Mouse (Mus musculus) CH12.LX (cell line): ENCODE measurements around the gene Fhit. TPM values are rescaled to one million over a fixed set of nuclear protein-coding genes. Genes with fewer than 3 reads are reported as not detected.

Experiments
- DNase-seq: peaks from one replicate; pipeline ENCODE4 v3.0.0-alpha.2; 2013; ENCODE audit errors: extremely low read depth
- H3K27ac ChIP-seq: 2 replicates; pipeline ENCODE4 v1.5.1; 2012; ENCODE audit warnings: low read depth, mild to moderate bottlenecking, control low read depth, moderate library complexity; ENCODE audit not compliant: insufficient read depth
- H3K27me3 ChIP-seq: replicated peaks from 2 replicates; pipeline ENCODE3; 2012; ENCODE audit warnings: inconsistent platforms
- H3K36me3 ChIP-seq, 2 experiments: replicated peaks in 1 of 2; 2 replicates each; pipeline versions ENCODE3 to v1.6.1; 2012; ENCODE audit warnings: inconsistent platforms in 1 of 2, low read length in 1 of 2, mild to moderate bottlenecking in 1 of 2, mixed read lengths in 1 of 2, moderate library complexity in 1 of 2; ENCODE audit not compliant: control insufficient read depth in 1 of 2, insufficient read depth in 1 of 2
- H3K4me1 ChIP-seq, 2 experiments: 2 replicates each; pipeline ENCODE4 v1.6.1; 2012; ENCODE audit warnings: inconsistent platforms in 1 of 2, moderate library complexity in 1 of 2; ENCODE audit not compliant: insufficient read depth in 2 of 2, control insufficient read depth in 1 of 2
- H3K4me2 ChIP-seq: 2 replicates; pipeline ENCODE4 v1.6.1; 2012; ENCODE audit warnings: low read depth, mild to moderate bottlenecking, control low read depth; ENCODE audit not compliant: poor library complexity, insufficient read depth, severe bottlenecking
- H3K4me3 ChIP-seq, 3 experiments: fragments of 150-350 bp in 1 of 3; sonication (generic) in 1 of 3; replicated peaks in 1 of 3; 2 replicates each; pipeline versions ENCODE3 to v1.5.1; 2011 to 2012; ENCODE audit warnings: low read depth in 2 of 3, low read length in 2 of 3, mild to moderate bottlenecking in 2 of 3, moderate library complexity in 2 of 3, control low read depth in 1 of 3, improper control_type of control experiment in 1 of 3, inconsistent platforms in 1 of 3, mixed read lengths in 1 of 3; ENCODE audit not compliant: poor library complexity in 1 of 3
- H3K79me2 ChIP-seq: replicated peaks from 2 replicates; pipeline ENCODE4 v1.6.1; 2012; ENCODE audit warnings: mild to moderate bottlenecking, moderate library complexity; ENCODE audit not compliant: control insufficient read depth, poor library complexity, insufficient read depth, severe bottlenecking; ENCODE audit errors: extremely low read depth
- H3K9ac ChIP-seq: 2 replicates; pipeline ENCODE4 v1.6.1; 2012; ENCODE audit warnings: low read depth, mild to moderate bottlenecking, control low read depth, moderate library complexity; ENCODE audit not compliant: insufficient read depth
- H3K9me3 ChIP-seq: replicated peaks from 2 replicates; pipeline ENCODE3; 2012; ENCODE audit warnings: low read length, inconsistent platforms, mixed read lengths
- BHLHE40 ChIP-seq: IDR thresholded peaks from 2 replicates; pipeline ENCODE4 v1.6.1; 2011; ENCODE audit warnings: mild to moderate bottlenecking, low read depth, low read length, improper control_type of control experiment
- CHD1 ChIP-seq: IDR thresholded peaks from 2 replicates; pipeline ENCODE4 v1.6.1; 2012; ENCODE audit warnings: low read depth, low read length, improper control_type of control experiment, inconsistent platforms
- CHD2 ChIP-seq: IDR thresholded peaks from 2 replicates; pipeline ENCODE4 v1.6.1; 2011; ENCODE audit warnings: low read length, improper control_type of control experiment
- CTCF ChIP-seq, 2 experiments: IDR thresholded peaks in 1 of 2; conservative IDR thresholded peaks in 1 of 2; 2 replicates each; pipeline ENCODE4 v1.5.1; 2011 to 2012; ENCODE audit warnings: low read depth in 2 of 2, low read length in 2 of 2, improper control_type of control experiment in 1 of 2, inconsistent platforms in 1 of 2, mild to moderate bottlenecking in 1 of 2, moderate library complexity in 1 of 2
- E2F4 ChIP-seq: IDR thresholded peaks from 2 replicates; pipeline ENCODE4 v1.6.1; 2011; ENCODE audit warnings: low read depth, low read length, improper control_type of control experiment; ENCODE audit not compliant: insufficient replicate concordance
- ELF1 ChIP-seq: IDR thresholded peaks from 2 replicates; pipeline ENCODE4 v1.6.1; 2014; ENCODE audit warnings: low read depth, mild to moderate bottlenecking, inconsistent platforms, low read length, improper control_type of control experiment
- EP300 ChIP-seq: IDR thresholded peaks from 2 replicates; pipeline ENCODE4 v1.6.1; 2011; ENCODE audit warnings: low read length, improper control_type of control experiment
- ETS1 ChIP-seq: conservative IDR thresholded peaks from 2 replicates; pipeline ENCODE4 v1.6.1; 2012; ENCODE audit warnings: low read depth, mild to moderate bottlenecking, inconsistent platforms, low read length, improper control_type of control experiment, moderate library complexity
- GABPA ChIP-seq: IDR thresholded peaks from 2 replicates; pipeline ENCODE4 v1.6.1; 2012; ENCODE audit warnings: low read depth, low read length, improper control_type of control experiment, inconsistent platforms; ENCODE audit not compliant: insufficient replicate concordance
- HCFC1 ChIP-seq: IDR thresholded peaks from 2 replicates; pipeline ENCODE4 v1.6.1; 2012; ENCODE audit warnings: low read depth, mild to moderate bottlenecking, inconsistent platforms, low read length, improper control_type of control experiment
- IRF4 ChIP-seq: IDR thresholded peaks from 2 replicates; pipeline ENCODE4 v1.6.1; 2014; ENCODE audit warnings: low read depth, mild to moderate bottlenecking, inconsistent platforms, low read length, improper control_type of control experiment
- JUN ChIP-seq: IDR thresholded peaks from 2 replicates; pipeline ENCODE4 v1.6.1; 2011; ENCODE audit warnings: low read depth, mild to moderate bottlenecking, low read length, improper control_type of control experiment, moderate library complexity; ENCODE audit not compliant: insufficient read depth
- JUND ChIP-seq: conservative IDR thresholded peaks from 2 replicates; pipeline ENCODE4 v1.6.1; 2011; ENCODE audit warnings: low read depth, low read length, improper control_type of control experiment
- KAT2A ChIP-seq: IDR thresholded peaks from 2 replicates; pipeline ENCODE4 v1.6.1; 2012; ENCODE audit warnings: low read length, improper control_type of control experiment, inconsistent platforms; ENCODE audit not compliant: insufficient replicate concordance
- MAFK ChIP-seq: IDR thresholded peaks from 2 replicates; pipeline ENCODE4 v1.6.1; 2011; ENCODE audit warnings: low read length, improper control_type of control experiment; ENCODE audit not compliant: insufficient replicate concordance
- MAX ChIP-seq: IDR thresholded peaks from 2 replicates; pipeline ENCODE4 v1.6.1; 2011; ENCODE audit warnings: low read length, improper control_type of control experiment
- MEF2A ChIP-seq: IDR thresholded peaks from 2 replicates; pipeline ENCODE4 v1.6.1; 2014; ENCODE audit warnings: low read depth, mild to moderate bottlenecking, inconsistent platforms, low read length, improper control_type of control experiment, borderline replicate concordance
- MXI1 ChIP-seq: IDR thresholded peaks from 2 replicates; pipeline ENCODE4 v1.6.1; 2011; ENCODE audit warnings: mild to moderate bottlenecking, low read depth, low read length, improper control_type of control experiment
- NELFE ChIP-seq: IDR thresholded peaks from 2 replicates; pipeline ENCODE4 v1.6.1; 2011; ENCODE audit warnings: low read depth, low read length, improper control_type of control experiment
- NRF1 ChIP-seq: IDR thresholded peaks from 2 replicates; pipeline ENCODE4 v1.6.1; 2014; ENCODE audit warnings: low read depth, mild to moderate bottlenecking, inconsistent platforms, low read length, improper control_type of control experiment, moderate library complexity
- POLR2AphosphoS2 ChIP-seq: IDR thresholded peaks from 2 replicates; pipeline ENCODE4 v1.6.1; 2011; ENCODE audit warnings: low read depth, low read length, improper control_type of control experiment
- SMC3 ChIP-seq: IDR thresholded peaks from 2 replicates; pipeline ENCODE4 v1.6.1; 2011; ENCODE audit warnings: low read depth, low read length, improper control_type of control experiment
- TCF12 ChIP-seq: IDR thresholded peaks from 2 replicates; pipeline ENCODE4 v1.6.1; 2014; ENCODE audit warnings: low read depth, mild to moderate bottlenecking, inconsistent platforms, low read length, improper control_type of control experiment
- UBTF ChIP-seq: IDR thresholded peaks from 2 replicates; pipeline ENCODE4 v1.6.1; 2012; ENCODE audit warnings: low read depth, mild to moderate bottlenecking, inconsistent platforms, low read length, improper control_type of control experiment, moderate library complexity
- USF2 ChIP-seq: conservative IDR thresholded peaks from 2 replicates; pipeline ENCODE4 v1.6.1; 2011; ENCODE audit warnings: low read depth, low read length, improper control_type of control experiment
- ZC3H11A ChIP-seq: IDR thresholded peaks from 2 replicates; pipeline ENCODE4 v1.6.1; 2012; ENCODE audit warnings: low read depth, mild to moderate bottlenecking, inconsistent platforms, low read length, improper control_type of control experiment
- ZNF384 ChIP-seq: IDR thresholded peaks from 2 replicates; pipeline ENCODE4 v1.6.1; 2012; ENCODE audit warnings: low read depth, low read length, improper control_type of control experiment, inconsistent platforms
- dilution Hi-C: fragments of 300-500 bp; cut with MboI; formaldehyde crosslinking; loops from 2 replicates; pipeline ENCODE4 v1.14.3; 2020; ENCODE audit warnings: low sequenced_read_pairs; ENCODE audit not compliant: extremely low pct_unique_long_range_greater_than_20kb, extremely low pct_ligation_motif_present
- in situ Hi-C: fragments of 300-500 bp; cut with MboI; formaldehyde crosslinking; loops from 3 replicates; pipeline ENCODE4 v1.14.3; 2019; ENCODE audit warnings: low sequenced_read_pairs, low pct_ligation_motif_present, low pct_unique_long_range_greater_than_20kb, mixed read lengths
- polyA plus RNA-seq: library from polyadenylated mRNA; unstranded; fragments of >175 nt; gene quantifications from 2 replicates; pipeline ENCODE4 v1.2.1, GENCODE M21; 2012; ENCODE audit warnings: low read depth; ENCODE audit not compliant: insufficient read length
- total RNA-seq, 2 experiments: library from RNA; depleted of rRNA; stranded (reverse); fragments of 300-350 nt in 1 of 2; fragments of >200 nt in 1 of 2; gene quantifications; 2 replicates each; pipeline ENCODE4 v1.2.3; 2012 to 2014

The Fhit gene
- total and polyA plus RNA-seq, 3 experiments = 0.64 to 1.9 (median 0.64) TPM

- Histone ChIP-seq H3K9ac (no peak overlapping the region), H3K79me2 (no peaks in the 10 kb centered on the region), H3K4me3 (no peak overlapping the region), H3K9me3 (no peaks in the 10 kb centered on the region), H3K4me2 (no peak overlapping the region), H3K36me3 (no peaks in the 10 kb centered on the region), H3K4me1 (peaks cover 0 to 12% of the 10 kb centered on the region in 2 experiments; a peak in 2 of 4 replicates), H3K27me3 (no peaks in the 10 kb centered on the region), H3K27ac (no peak overlapping the region)
- no peak for TF ChIP-seq NRF1
- no peak for TF ChIP-seq E2F4
- TF ChIP-seq POLR2AphosphoS2 = no peak
- TF ChIP-seq ETS1 = no peak
- TF ChIP-seq ZC3H11A = no peak
- no peak for TF ChIP-seq EP300
- TF ChIP-seq IRF4 = no peak
- no peak for TF ChIP-seq MXI1
- no peak for TF ChIP-seq JUN
- no peak for TF ChIP-seq BHLHE40
- TF ChIP-seq MAFK = no peak
- no peak for TF ChIP-seq ZNF384
- no peak for TF ChIP-seq SMC3
- no peak for TF ChIP-seq CHD1
- TF ChIP-seq CTCF (conservative IDR thresholded peaks at IDR 0.05 in 1 of 2, IDR thresholded peaks at IDR 0.05 in 1 of 2; ENCODE audit: low read depth in 2 of 2, low read length in 2 of 2) = no peak
- TF ChIP-seq GABPA = no peak
- TF ChIP-seq JUND = no peak
- no peak for TF ChIP-seq TCF12
- TF ChIP-seq USF2 = no peak
- dilution Hi-C loops = no loop called here
- no peak for DNase-seq
- in situ Hi-C loops = no loop called here
Observed at GRCm38 (mm10) chr14:10312190-10312589, 849.6 kb downstream of the Fhit start.

DNA sequence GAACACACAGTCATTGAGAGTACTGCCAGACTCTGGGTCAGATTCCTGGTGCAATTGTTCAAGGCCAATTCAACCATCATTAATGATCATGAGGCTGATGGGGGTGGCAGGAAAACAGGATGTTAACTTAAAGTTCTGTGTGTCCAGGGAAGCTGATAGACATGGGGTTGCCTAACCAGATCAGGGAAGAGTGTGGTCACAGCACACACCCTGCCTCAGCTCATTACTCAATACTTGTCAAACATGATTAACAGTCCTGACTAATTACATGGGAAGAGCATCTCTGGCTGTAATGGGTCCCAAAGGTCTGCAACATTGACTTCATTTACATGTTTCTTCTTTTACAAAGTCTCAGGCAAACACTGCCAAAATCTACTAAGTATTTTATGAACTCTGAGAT, 856.5 kb downstream of the Fhit start:
- no peaks in the 10 kb centered on the region for H3K9me3 ChIP-seq
- TF ChIP-seq CHD2 = no peak
- no peak for TF ChIP-seq NELFE
- no peak for TF ChIP-seq UBTF
- no peak for TF ChIP-seq BHLHE40
- no peak for TF ChIP-seq ZNF384
- TF ChIP-seq CTCF (conservative IDR thresholded peaks at IDR 0.05 in 1 of 2, IDR thresholded peaks at IDR 0.05 in 1 of 2; ENCODE audit: low read depth in 2 of 2, low read length in 2 of 2) = no peak
- TF ChIP-seq HCFC1 = no peak
- TF ChIP-seq JUND = no peak
- no peak for TF ChIP-seq MAFK
- no peak for TF ChIP-seq ELF1
- no peak for TF ChIP-seq EP300
- no peak for TF ChIP-seq MAX
- TF ChIP-seq CHD1 = no peak
- TF ChIP-seq JUN = no peak
- no peak for TF ChIP-seq MXI1
- TF ChIP-seq GABPA = no peak
- no peak for TF ChIP-seq MEF2A
- TF ChIP-seq KAT2A = no peak
- TF ChIP-seq, all 38 proteins: peak for 0
- Histone ChIP-seq H3K27me3 (no peaks in the 10 kb centered on the region), H3K4me2 (no peak overlapping the region), H3K9ac (no peak overlapping the region), H3K27ac (no peak overlapping the region), H3K36me3 (no peaks in the 10 kb centered on the region), H3K4me1 (no peaks in the 10 kb centered on the region), H3K79me2 (no peaks in the 10 kb centered on the region), H3K4me3 (no peak overlapping the region)
- in situ Hi-C loops = no loop called here
- dilution Hi-C loops = no loop called here
- no peak for DNase-seq
